Mouse (Mus musculus): ENCODE measurements around the gene Runx1. TPM values are rescaled to one million over a fixed set of nuclear protein-coding genes. Genes with fewer than 3 reads are reported as not detected.

Gene Runx1
- polyA plus RNA-seq, 1 experiment from 2014 or later, result 4.6 TPM

- H3K27ac ChIP-seq (ENCODE audit: low read depth), result no peak overlapping the region
- H3K9ac ChIP-seq (replicated peaks), result no peak overlapping the region
- H3K4me3 ChIP-seq (ENCODE audit: low read depth, low read length), result no peak overlapping the region
- 47% methylated on average over 2 of the region's 2 CpGs for WGBS (ENCODE audit: insufficient replicate concordance)
- H3K9me3 ChIP-seq (ENCODE audit: low read length), result no peaks in the 10 kb centered on the region
- no peaks in the 10 kb centered on the region for H3K36me3 ChIP-seq (replicated peaks; ENCODE audit: insufficient read depth, low read length)
- no peaks in the 10 kb centered on the region for H3K27me3 ChIP-seq (ENCODE audit: insufficient read depth, low read length)
- no peak for DNase-seq
- no peak overlapping the region for H3K4me2 ChIP-seq (ENCODE audit: low read depth, low read length)
- H3K4me1 ChIP-seq (ENCODE audit: insufficient read depth), result 0 out of 2 replicates have a peak, but pooled peaks cover 9% of the 10 kb centered on the region
- TF ChIP-seq EP300 (IDR thresholded peaks at IDR 0.05; ENCODE audit: low read depth) (no peak), CTCF (IDR thresholded peaks at IDR 0.05; ENCODE audit: low read depth) (no peak)
- ATAC-seq, result no peak
Measured at GRCm38 (mm10) chr16:92864191-92864590, 38.2 kb upstream of the Runx1 start.

DNA sequence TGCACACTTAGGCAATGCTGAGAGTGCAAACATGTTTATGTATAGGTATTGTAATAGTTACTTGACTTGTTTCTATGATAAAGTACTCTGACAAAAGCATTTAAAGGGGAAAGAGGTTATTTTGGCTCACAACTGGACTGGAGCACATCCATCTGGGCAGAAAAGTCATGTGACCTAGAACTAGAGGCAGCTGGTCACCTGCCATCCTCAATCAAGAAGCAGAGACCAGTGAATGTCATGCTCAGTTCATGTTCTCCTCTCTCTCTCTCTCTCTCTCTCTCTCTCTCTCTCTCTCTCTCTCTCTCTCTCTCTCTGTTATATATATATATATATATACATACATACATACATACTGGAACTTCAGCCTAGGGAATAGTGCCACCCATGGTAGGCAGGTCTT, 37.2 kb upstream of the Runx1 start:
- Histone ChIP-seq H3K27me3 (ENCODE audit: insufficient read depth, low read length) (no peaks in the 10 kb centered on the region), H3K4me3 (ENCODE audit: low read depth, low read length) (no peak overlapping the region), H3K9ac (replicated peaks) (no peak overlapping the region), H3K4me1 (ENCODE audit: insufficient read depth) (0 out of 2 replicates have a peak, but pooled peaks cover 4% of the 10 kb centered on the region), H3K4me2 (ENCODE audit: low read depth, low read length) (no peak overlapping the region), H3K36me3 (replicated peaks; ENCODE audit: insufficient read depth, low read length) (no peaks in the 10 kb centered on the region), H3K27ac (ENCODE audit: low read depth) (no peak overlapping the region), H3K9me3 (ENCODE audit: low read length) (no peaks in the 10 kb centered on the region)
- ATAC-seq (no peak), DNase-seq (no peak)
- TF ChIP-seq CTCF (IDR thresholded peaks at IDR 0.05; ENCODE audit: low read depth) (no peak), EP300 (IDR thresholded peaks at IDR 0.05; ENCODE audit: low read depth) (no peak)

GRCm38 (mm10) chr16:92862430-92862829, 36.5 kb upstream of the Runx1 start:
- 80% methylated on average over 4 of the region's 4 CpGs for WGBS (ENCODE audit: insufficient replicate concordance)
- no peak for DNase-seq
- Histone ChIP-seq H3K9ac (replicated peaks) (no peak overlapping the region), H3K4me1 (ENCODE audit: insufficient read depth) (0 out of 2 replicates have a peak, but pooled peaks cover 4% of the 10 kb centered on the region), H3K9me3 (ENCODE audit: low read length) (no peaks in the 10 kb centered on the region), H3K27me3 (ENCODE audit: insufficient read depth, low read length) (no peaks in the 10 kb centered on the region), H3K27ac (ENCODE audit: low read depth) (no peak overlapping the region), H3K36me3 (replicated peaks; ENCODE audit: insufficient read depth, low read length) (no peaks in the 10 kb centered on the region), H3K4me2 (ENCODE audit: low read depth, low read length) (no peak overlapping the region), H3K4me3 (ENCODE audit: low read depth, low read length) (no peak overlapping the region)
- TF ChIP-seq CTCF (IDR thresholded peaks at IDR 0.05; ENCODE audit: low read depth) (no peak), EP300 (IDR thresholded peaks at IDR 0.05; ENCODE audit: low read depth) (no peak)
- ATAC-seq, result no peak

GRCm38 (mm10) chr16:92861571-92861970, 35.6 kb upstream of the Runx1 start:
- DNase-seq, result no peak
- Histone ChIP-seq H3K4me1 (ENCODE audit: insufficient read depth) (no peaks in the 10 kb centered on the region), H3K4me2 (ENCODE audit: low read depth, low read length) (no peak overlapping the region), H3K27me3 (ENCODE audit: insufficient read depth, low read length) (no peaks in the 10 kb centered on the region), H3K9ac (replicated peaks) (no peak overlapping the region), H3K36me3 (replicated peaks; ENCODE audit: insufficient read depth, low read length) (no peaks in the 10 kb centered on the region), H3K4me3 (ENCODE audit: low read depth, low read length) (no peak overlapping the region), H3K27ac (ENCODE audit: low read depth) (no peak overlapping the region), H3K9me3 (ENCODE audit: low read length) (no peaks in the 10 kb centered on the region)
- WGBS (ENCODE audit: insufficient replicate concordance), result 62% methylated on average over 2 of the region's 2 CpGs
- no peak for ATAC-seq
- TF ChIP-seq CTCF (IDR thresholded peaks at IDR 0.05; ENCODE audit: low read depth), result no peak
- no peak for TF ChIP-seq EP300 (IDR thresholded peaks at IDR 0.05; ENCODE audit: low read depth)

GRCm38 (mm10) chr16:92860649-92861048, 34.7 kb upstream of the Runx1 start:
- H3K4me1 ChIP-seq (ENCODE audit: insufficient read depth), result no peaks in the 10 kb centered on the region
- H3K27ac ChIP-seq (ENCODE audit: low read depth), result no peak overlapping the region
- DNase-seq (no peak), ATAC-seq (no peak)
- no peaks in the 10 kb centered on the region for H3K9me3 ChIP-seq (ENCODE audit: low read length)
- no peaks in the 10 kb centered on the region for H3K27me3 ChIP-seq (ENCODE audit: insufficient read depth, low read length)
- no peak overlapping the region for H3K4me3 ChIP-seq (ENCODE audit: low read depth, low read length)
- no peaks in the 10 kb centered on the region for H3K36me3 ChIP-seq (replicated peaks; ENCODE audit: insufficient read depth, low read length)
- H3K4me2 ChIP-seq (ENCODE audit: low read depth, low read length), result no peak overlapping the region
- H3K9ac ChIP-seq (replicated peaks), result no peak overlapping the region
- WGBS (ENCODE audit: insufficient replicate concordance), result 50% methylated on average over 1 of the region's 1 CpGs
- no peak for TF ChIP-seq CTCF (IDR thresholded peaks at IDR 0.05; ENCODE audit: low read depth)
- TF ChIP-seq EP300 (IDR thresholded peaks at IDR 0.05; ENCODE audit: low read depth), result no peak

DNA sequence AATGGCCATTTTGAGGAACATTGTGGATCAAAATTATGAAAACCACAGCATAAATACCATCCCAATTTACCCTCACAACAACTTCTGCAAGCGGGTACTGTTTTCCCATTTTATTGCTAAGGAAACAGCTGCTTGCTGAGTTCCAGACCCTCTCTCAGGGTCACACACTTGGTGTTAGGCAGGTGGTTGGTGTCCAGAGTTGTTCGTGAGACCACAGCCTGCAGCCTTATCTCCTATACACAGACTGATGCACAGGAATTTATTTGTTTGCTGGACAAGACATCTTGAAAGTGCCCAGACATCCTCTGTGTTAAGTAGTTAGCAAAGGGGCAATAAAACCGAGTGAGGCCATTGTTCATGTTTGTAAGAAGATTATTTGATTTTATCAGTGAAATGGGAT, 30.8 kb upstream of the Runx1 start:
- Histone ChIP-seq H3K4me1 (ENCODE audit: insufficient read depth) (no peaks in the 10 kb centered on the region; the same call in 1 of the 2 replicates), H3K9ac (replicated peaks) (no peak overlapping the region), H3K9me3 (ENCODE audit: low read length) (no peaks in the 10 kb centered on the region), H3K4me2 (ENCODE audit: low read depth, low read length) (no peak overlapping the region), H3K27ac (ENCODE audit: low read depth) (no peak overlapping the region), H3K4me3 (ENCODE audit: low read depth, low read length) (no peak overlapping the region), H3K36me3 (replicated peaks; ENCODE audit: insufficient read depth, low read length) (no peaks in the 10 kb centered on the region), H3K27me3 (ENCODE audit: insufficient read depth, low read length) (no peaks in the 10 kb centered on the region)
- DNase-seq (no peak), ATAC-seq (no peak)
- WGBS (ENCODE audit: insufficient replicate concordance), result 44% methylated on average over 3 of the region's 3 CpGs
- TF ChIP-seq CTCF (IDR thresholded peaks at IDR 0.05; ENCODE audit: low read depth), result no peak
- TF ChIP-seq EP300 (IDR thresholded peaks at IDR 0.05; ENCODE audit: low read depth), result no peak

DNA sequence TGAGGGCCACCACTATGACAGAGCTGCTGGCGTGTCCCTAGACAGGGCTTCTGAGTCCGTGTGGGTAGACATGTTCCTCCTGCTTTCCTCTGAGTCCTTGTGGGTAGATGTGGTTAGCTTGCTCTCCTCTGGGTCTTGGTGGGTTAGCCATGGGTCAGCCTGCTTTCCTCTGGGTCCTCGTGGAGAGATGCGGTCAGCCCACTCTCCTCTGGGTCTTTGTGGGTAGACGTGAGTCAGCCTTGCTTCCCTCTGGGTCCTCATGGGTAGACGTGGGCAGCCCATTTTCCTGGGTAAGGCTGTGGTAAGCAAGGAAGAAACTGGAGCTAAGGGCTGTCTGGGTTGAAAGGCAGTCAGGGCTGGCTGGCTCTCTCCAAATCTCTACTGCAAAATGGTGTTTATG, 26.3 kb upstream of the Runx1 start:
- Histone ChIP-seq H3K27me3 (ENCODE audit: insufficient read depth, low read length) (no peaks in the 10 kb centered on the region), H3K27ac (ENCODE audit: low read depth) (no peak overlapping the region), H3K36me3 (replicated peaks; ENCODE audit: insufficient read depth, low read length) (no peaks in the 10 kb centered on the region), H3K4me3 (ENCODE audit: low read depth, low read length) (no peak overlapping the region), H3K9me3 (ENCODE audit: low read length) (no peaks in the 10 kb centered on the region), H3K4me2 (ENCODE audit: low read depth, low read length) (no peak overlapping the region), H3K4me1 (ENCODE audit: insufficient read depth) (no peaks in the 10 kb centered on the region; the same call in 1 of the 2 replicates), H3K9ac (replicated peaks) (no peak overlapping the region)
- DNase-seq (no peak), ATAC-seq (no peak)
- no peak for TF ChIP-seq CTCF (IDR thresholded peaks at IDR 0.05; ENCODE audit: low read depth)
- 65% methylated on average over 6 of the region's 6 CpGs for WGBS (ENCODE audit: insufficient replicate concordance)

Measured in liver, postnatal 0 days (tissue).